Mouse (Mus musculus) embryonic fibroblast, embryonic 13.5 days (primary cell): Measurements from ENCODE around the gene Dusp5.

Experiments used
- CTCF ChIP-seq: IDR thresholded peaks from 2 replicates; pipeline ENCODE4 v1.5.1; 2011; ENCODE audit warnings: mild to moderate bottlenecking, control low read depth, low read length, moderate library complexity, borderline replicate concordance; ENCODE audit not compliant: insufficient read depth
- POLR2A ChIP-seq: IDR thresholded peaks from 2 replicates; pipeline ENCODE4 v1.6.1; 2011; ENCODE audit warnings: low read depth, mild to moderate bottlenecking, control low read depth, low read length, moderate library complexity

GRCm38 (mm10) chr19:53533810-53534601, 5.1 kb downstream of the Dusp5 start:
- TF ChIP-seq CTCF, result no peak
- no peak for TF ChIP-seq POLR2A
